Mouse (Mus musculus): ENCODE data around the gene Hoxa7.

DNA sequence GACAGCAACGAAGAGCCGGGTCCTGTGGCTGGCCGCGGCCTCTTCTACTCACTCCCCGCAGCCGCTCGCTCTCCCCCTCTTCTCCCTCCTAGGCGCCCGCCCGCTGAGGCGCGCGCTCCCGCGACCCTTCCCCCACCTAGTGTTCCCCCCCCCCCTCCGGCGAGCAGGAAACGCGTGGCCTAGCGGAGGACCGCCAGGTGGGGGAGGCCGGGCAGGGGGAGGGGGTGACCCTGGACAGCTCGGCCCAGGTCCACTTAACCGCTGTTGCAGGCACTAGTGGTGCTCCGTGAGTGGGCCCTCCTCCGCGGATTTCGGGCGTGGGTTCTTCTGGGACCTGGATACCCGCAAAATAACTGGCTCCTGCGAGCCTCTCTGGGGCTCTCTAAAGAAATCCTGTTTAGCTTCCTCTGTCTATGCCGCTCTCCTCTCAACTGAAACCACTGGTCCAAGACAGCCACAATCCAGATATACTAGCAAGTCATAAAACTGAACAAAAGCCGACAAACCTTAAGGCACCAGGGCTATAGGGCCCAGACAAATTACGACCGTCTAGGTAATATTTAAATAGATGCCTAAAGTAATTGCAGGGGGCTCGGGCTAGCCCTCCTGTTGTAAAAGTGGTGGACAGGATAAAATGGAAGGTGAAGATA lies 9.0 kb upstream of the Hoxa7 start, which contains the start of gene Hoxa9:
- TF ChIP-seq CTCF (IDR thresholded peaks at IDR 0.05 in 2 of 3, conservative IDR thresholded peaks at IDR 0.05 in 1 of 3; ENCODE audit: control insufficient read depth in 1 of 3, insufficient read depth in 1 of 3, low read depth in 2 of 3, low read length in 3 of 3, poor library complexity in 1 of 3, severe bottlenecking in 1 of 3): no peak
- TF ChIP-seq E2F4 (IDR thresholded peaks at IDR 0.05; ENCODE audit: borderline replicate concordance, low read depth, low read length): no peak
- no peak for TF ChIP-seq POLR2A (IDR thresholded peaks at IDR 0.05; ENCODE audit: control insufficient read depth in 1 of 2, insufficient read depth in 1 of 2, low read depth in 1 of 2, low read length in 2 of 2, poor library complexity in 1 of 2)
- no peak for TF ChIP-seq MAX (IDR thresholded peaks at IDR 0.05; ENCODE audit: low read length)
- TF ChIP-seq SMC3 (IDR thresholded peaks at IDR 0.05; ENCODE audit: low read depth, low read length): no peak
- no peak for TF ChIP-seq MEF2A (IDR thresholded peaks at IDR 0.05; ENCODE audit: extremely low read depth, insufficient replicate concordance, low read depth, low read length, poor library complexity, severe bottlenecking)
- TF ChIP-seq NRF1 (IDR thresholded peaks at IDR 0.05; ENCODE audit: insufficient read depth, low read depth, low read length, poor library complexity, severe bottlenecking): no peak
- no peak for TF ChIP-seq GATA1 (IDR thresholded peaks at IDR 0.05; ENCODE audit: low read depth, low read length)
